Mouse (Mus musculus) CD8-positive naive resting alpha-beta T cell, adult 57 days (primary cell): ENCODE data around the gene Erich4. TPM values are rescaled to one million over a fixed set of nuclear protein-coding genes. Genes with fewer than 3 reads are reported as not detected.

Experiments used
- total RNA-seq: library from RNA; stranded (reverse); gene quantifications from one replicate; pipeline ENCODE4 v1.2.4, GENCODE M21; 2023

Gene Erich4
- total RNA-seq, result not detected

GRCm38 (mm10) chr7:25615706-25616011 lies at the start of gene Erich4:
Erich4 (minus strand) TSS chr7:25615892.

DNA sequence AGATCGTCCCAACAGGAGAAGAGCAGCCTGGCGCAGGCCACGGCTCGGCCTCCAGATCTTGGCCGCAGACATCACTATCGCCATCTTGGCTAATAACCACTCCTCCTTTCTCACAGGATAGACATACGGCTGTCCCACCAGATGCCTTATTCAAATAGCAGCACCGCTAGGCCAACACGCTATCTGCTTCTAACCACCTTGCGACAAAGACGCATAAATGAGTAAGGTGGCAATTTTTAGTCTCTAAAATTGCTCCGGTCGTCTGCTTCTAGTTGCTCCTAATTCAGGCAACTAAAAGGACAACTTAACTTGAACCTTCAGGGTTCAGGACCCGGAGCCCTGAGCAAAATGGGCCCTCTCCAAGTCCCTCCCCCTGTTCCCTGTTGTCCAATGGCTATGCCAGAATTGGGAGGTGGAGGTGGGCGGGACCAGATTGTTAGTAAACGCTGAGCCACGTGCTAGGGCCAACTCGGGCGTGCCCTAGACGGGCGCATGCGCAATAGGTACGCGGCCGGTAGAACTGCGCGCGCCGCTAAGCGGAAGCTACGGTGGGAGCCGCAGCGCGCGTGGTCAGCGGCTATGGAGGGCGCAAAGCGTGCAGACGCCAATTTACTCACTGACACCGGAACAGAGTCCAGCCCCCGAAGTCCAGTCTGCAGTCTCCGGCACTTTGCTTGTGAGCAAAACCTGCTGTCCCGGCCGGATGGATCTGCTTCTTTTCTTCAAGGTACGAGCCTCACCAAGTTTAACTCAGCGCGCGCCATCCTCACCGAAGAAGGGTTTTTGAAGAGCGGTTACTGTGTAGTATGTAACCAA lies 43.2 kb upstream of the Erich4 start, which contains the start of the genes Bckdha and Exosc5:
Gene Bckdha, minus strand, starts transcription at position 325 of the 816 bp plus-strand sequence.
Gene Exosc5, plus strand, starts transcription at position 508 of the 816 bp plus-strand sequence.

GRCm38 (mm10) chr7:25626509-25627430 lies 11.1 kb upstream of the Erich4 start, which contains the start of gene B3gnt8:
B3gnt8 (plus strand) TSS chr7:25626654.

GRCm38 (mm10) chr7:25618865-25619721 lies 3.4 kb upstream of the Erich4 start, which contains the start of gene Dmac2:
Dmac2 (plus strand) TSS chr7:25619414.

Other genes with a start within 250 kb of the Erich4 start
- not detected for gene Cnfn, start 246.2 kb downstream of the Erich4 start, total RNA-seq
- gene Lipe, start 217.2 kb downstream of the Erich4 start, total RNA-seq, result 13.0 TPM
- not detected for gene Cxcl17, start 203.0 kb downstream of the Erich4 start, total RNA-seq
- 4.8 TPM for gene Ceacam1, start 138.3 kb downstream of the Erich4 start, total RNA-seq
- 0.67 TPM for gene Ceacam2, start 76.0 kb downstream of the Erich4 start, total RNA-seq
- gene Dmac2, start 3.5 kb upstream of the Erich4 start, total RNA-seq, result 72.9 TPM
- gene B3gnt8, start 10.8 kb upstream of the Erich4 start, total RNA-seq, result 2.9 TPM
- 25.8 TPM for gene Bckdha, start 43.1 kb upstream of the Erich4 start, total RNA-seq
- gene Exosc5, start 43.3 kb upstream of the Erich4 start, total RNA-seq, result 51.6 TPM
- gene Tmem91, start 59.3 kb upstream of the Erich4 start, total RNA-seq, result not detected
- 22.8 TPM for gene B9d2, start 64.9 kb upstream of the Erich4 start, total RNA-seq
- 123 TPM for gene Tgfb1, start 71.1 kb upstream of the Erich4 start, total RNA-seq
- 87.8 TPM for gene Ccdc97, start 103.2 kb upstream of the Erich4 start, total RNA-seq
- gene Hnrnpul1, start 138.9 kb upstream of the Erich4 start, total RNA-seq, result 208 TPM
- gene Axl, start 172.8 kb upstream of the Erich4 start, total RNA-seq, result 5.1 TPM
- gene Cyp2s1, start 201.0 kb upstream of the Erich4 start, total RNA-seq, result 5.0 TPM